Mouse (Mus musculus): ENCODE results near the gene Lrrc27. TPM values are rescaled to one million over a fixed set of nuclear protein-coding genes. Genes with fewer than 3 reads are reported as not detected.

The Lrrc27 gene
- polyA plus RNA-seq, 1 experiment from 2014 or later = 2.6 TPM

DNA sequence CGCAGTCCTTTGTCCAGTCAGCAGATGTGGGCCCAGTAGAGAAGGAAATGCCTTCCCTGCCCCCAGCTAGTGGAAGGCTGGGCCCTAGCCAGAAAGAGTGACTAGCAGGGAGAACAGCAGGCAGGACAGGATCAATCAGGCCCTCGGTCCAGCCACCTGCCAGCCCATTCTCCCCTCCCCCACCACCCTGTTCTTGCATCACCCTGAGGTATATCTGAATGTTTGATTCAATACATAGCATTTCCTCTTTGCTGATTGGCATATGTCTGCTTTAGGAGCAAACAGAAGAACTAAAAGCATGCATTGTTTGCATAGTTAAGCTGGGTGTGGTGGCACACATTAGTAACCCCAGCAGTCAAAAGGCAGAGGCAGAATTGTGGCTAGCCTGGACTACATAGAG, 68.4 kb downstream of the Lrrc27 start:
- ATAC-seq (replicated peaks; ENCODE audit: low FRiP score) (peak; percentile 28; the same call in 1 of the 2 replicates), DNase-seq (ENCODE audit: low spot score) (no peak)
- 28% methylated on average over 2 of the region's 2 CpGs for WGBS
- Histone ChIP-seq H3K4me2 (no peak overlapping the region), H3K9me3 (ENCODE audit: control insufficient read depth, low read length) (no peaks in the 10 kb centered on the region), H3K4me1 (replicated peaks; ENCODE audit: control insufficient read depth, insufficient read depth, low read length) (peaks cover 12% of the 10 kb centered on the region), H3K27ac (ENCODE audit: low read depth, low read length) (no peak overlapping the region), H3K27me3 (replicated peaks; ENCODE audit: control insufficient read depth, insufficient read depth, low read length) (no peaks in the 10 kb centered on the region), H3K4me3 (ENCODE audit: low read depth, low read length) (no peak overlapping the region), H3K36me3 (ENCODE audit: control insufficient read depth, insufficient read depth, low read length) (no peaks in the 10 kb centered on the region), H3K9ac (ENCODE audit: low read depth, low read length) (peak overlapping the region; percentile 41; the same call in 1 of the 2 replicates)

DNA sequence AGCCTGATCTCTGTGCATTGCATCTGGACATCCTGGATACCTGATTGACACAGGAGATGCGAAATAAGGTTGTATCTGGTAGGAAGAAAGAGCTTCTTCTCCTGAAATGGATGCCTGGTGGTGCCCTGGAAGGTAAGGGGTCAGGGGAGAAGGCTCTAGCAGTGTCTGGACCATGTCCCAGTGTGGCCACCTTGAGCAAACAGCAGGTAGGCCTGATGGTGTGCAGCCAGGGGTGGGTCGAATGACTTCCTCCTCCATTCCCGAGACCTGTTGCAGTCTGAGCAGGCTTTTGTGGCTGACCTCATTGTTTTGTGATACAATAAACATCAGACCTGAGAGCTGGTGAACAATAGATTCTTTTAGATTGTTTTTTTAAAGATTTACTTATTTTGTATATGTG, 69.2 kb downstream of the Lrrc27 start:
- Histone ChIP-seq H3K9me3 (ENCODE audit: control insufficient read depth, low read length) (no peaks in the 10 kb centered on the region), H3K4me3 (ENCODE audit: low read depth, low read length) (no peak overlapping the region), H3K4me1 (replicated peaks; ENCODE audit: control insufficient read depth, insufficient read depth, low read length) (peaks cover 12% of the 10 kb centered on the region), H3K27me3 (replicated peaks; ENCODE audit: control insufficient read depth, insufficient read depth, low read length) (no peaks in the 10 kb centered on the region), H3K9ac (ENCODE audit: low read depth, low read length) (no peak overlapping the region), H3K27ac (ENCODE audit: low read depth, low read length) (no peak overlapping the region), H3K4me2 (no peak overlapping the region), H3K36me3 (ENCODE audit: control insufficient read depth, insufficient read depth, low read length) (no peaks in the 10 kb centered on the region)
- DNase-seq (ENCODE audit: low spot score) = no peak
- WGBS = 80% methylated on average over 3 of the region's 3 CpGs
- no peak for ATAC-seq (replicated peaks; ENCODE audit: low FRiP score)

DNA sequence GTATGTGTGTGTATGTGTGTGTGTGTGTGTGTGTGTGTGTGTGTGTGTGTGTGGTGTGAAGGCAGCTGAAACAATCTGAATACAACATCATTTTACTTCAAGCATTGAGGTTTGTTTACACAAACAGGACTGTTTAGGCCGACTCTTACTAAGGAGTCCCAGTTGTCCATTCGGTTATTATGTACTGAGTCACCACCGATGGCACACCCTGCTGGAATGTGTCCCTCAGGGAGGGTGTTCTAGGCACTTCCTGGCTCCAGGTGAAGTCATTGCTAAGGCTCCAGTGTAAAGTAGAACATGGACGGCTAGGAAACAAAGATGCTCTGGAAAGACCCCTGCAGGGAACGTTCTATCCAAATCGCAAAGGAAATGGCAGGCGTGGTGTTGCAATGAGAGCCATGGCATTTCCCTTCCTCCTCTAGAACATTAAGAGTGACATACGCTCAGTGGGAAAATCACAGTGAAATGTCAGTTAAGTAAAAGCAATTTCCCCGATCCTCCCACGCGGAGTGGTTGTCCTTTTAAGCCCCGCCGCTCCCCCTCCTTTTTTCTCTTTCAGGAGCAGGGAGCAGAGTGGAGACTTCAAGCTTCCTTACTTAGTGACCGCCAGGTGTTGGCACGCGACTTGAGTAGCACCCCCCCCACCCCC, 72.6 kb downstream of the Lrrc27 start:
- 73% methylated on average over 16 of the region's 16 CpGs for WGBS
- no peak overlapping the region for H3K27ac ChIP-seq (ENCODE audit: low read depth, low read length)
- H3K9me3 ChIP-seq (ENCODE audit: control insufficient read depth, low read length) = no peaks in the 10 kb centered on the region
- no peak overlapping the region for H3K4me3 ChIP-seq (ENCODE audit: low read depth, low read length)
- no peaks in the 10 kb centered on the region for H3K36me3 ChIP-seq (ENCODE audit: control insufficient read depth, insufficient read depth, low read length)
- H3K4me2 ChIP-seq = no peak overlapping the region
- no peak for DNase-seq (ENCODE audit: low spot score)
- peaks cover 12% of the 10 kb centered on the region for H3K4me1 ChIP-seq (replicated peaks; ENCODE audit: control insufficient read depth, insufficient read depth, low read length)
- H3K9ac ChIP-seq (ENCODE audit: low read depth, low read length) = no peak overlapping the region
- no peaks in the 10 kb centered on the region for H3K27me3 ChIP-seq (replicated peaks; ENCODE audit: control insufficient read depth, insufficient read depth, low read length)
- no peak for ATAC-seq (replicated peaks; ENCODE audit: low FRiP score)

DNA sequence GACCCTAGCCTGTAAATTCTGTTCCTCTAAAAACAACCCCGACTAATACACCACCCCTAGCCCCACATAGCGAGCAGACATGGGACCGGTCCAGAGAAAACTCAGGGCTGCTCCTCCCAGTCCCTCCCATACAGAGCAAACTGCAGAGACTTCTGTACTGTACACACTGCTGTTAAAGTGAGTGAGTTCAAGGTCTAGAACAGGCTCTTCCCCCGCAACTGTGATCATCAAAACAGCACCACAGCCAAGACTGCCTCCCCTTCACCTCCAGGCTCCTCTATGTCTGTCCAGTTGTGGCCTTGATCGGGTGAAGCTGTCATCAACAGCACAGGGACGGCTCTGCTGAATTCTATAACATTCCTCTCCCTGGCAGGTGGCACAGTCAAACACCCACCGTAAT, 75.8 kb downstream of the Lrrc27 start:
- Histone ChIP-seq H3K9me3 (ENCODE audit: control insufficient read depth, low read length) (no peaks in the 10 kb centered on the region), H3K36me3 (ENCODE audit: control insufficient read depth, insufficient read depth, low read length) (no peaks in the 10 kb centered on the region), H3K4me2 (no peak overlapping the region), H3K4me1 (replicated peaks; ENCODE audit: control insufficient read depth, insufficient read depth, low read length) (no peaks in the 10 kb centered on the region), H3K9ac (ENCODE audit: low read depth, low read length) (no peak overlapping the region), H3K27me3 (replicated peaks; ENCODE audit: control insufficient read depth, insufficient read depth, low read length) (no peaks in the 10 kb centered on the region), H3K4me3 (ENCODE audit: low read depth, low read length) (no peak overlapping the region), H3K27ac (ENCODE audit: low read depth, low read length) (no peak overlapping the region)
- ATAC-seq (replicated peaks; ENCODE audit: low FRiP score) (no peak), DNase-seq (ENCODE audit: low spot score) (no peak)
- 76% methylated on average over 7 of the region's 7 CpGs for WGBS

Other genes starting within 250 kb of the Lrrc27 start
- 4.8 and 5.0 TPM in 2 replicates for gene Dpysl4, start 127.0 kb upstream of the Lrrc27 start, polyA plus RNA-seq (2014; fragmentation: Nextera tagmentation; extraction: Ambion mirVana)
- gene Stk32c, start 319 bp downstream of the Lrrc27 start, polyA plus RNA-seq (2014; fragmentation: Nextera tagmentation; extraction: Ambion mirVana) = 0.19 TPM in 1 of 2 replicates, not detected in the other
- 3.3 and 3.5 TPM in 2 replicates for gene Pwwp2b, start 35.5 kb downstream of the Lrrc27 start, polyA plus RNA-seq (2014; fragmentation: Nextera tagmentation; extraction: Ambion mirVana)
- gene Inpp5a, start 176.1 kb downstream of the Lrrc27 start, polyA plus RNA-seq (2014; fragmentation: Nextera tagmentation; extraction: Ambion mirVana) = 11.8 and 14.3 TPM in 2 replicates